9 mouse cellular contexts compared by ENCODE assay signal in the genomic region with DNA sequence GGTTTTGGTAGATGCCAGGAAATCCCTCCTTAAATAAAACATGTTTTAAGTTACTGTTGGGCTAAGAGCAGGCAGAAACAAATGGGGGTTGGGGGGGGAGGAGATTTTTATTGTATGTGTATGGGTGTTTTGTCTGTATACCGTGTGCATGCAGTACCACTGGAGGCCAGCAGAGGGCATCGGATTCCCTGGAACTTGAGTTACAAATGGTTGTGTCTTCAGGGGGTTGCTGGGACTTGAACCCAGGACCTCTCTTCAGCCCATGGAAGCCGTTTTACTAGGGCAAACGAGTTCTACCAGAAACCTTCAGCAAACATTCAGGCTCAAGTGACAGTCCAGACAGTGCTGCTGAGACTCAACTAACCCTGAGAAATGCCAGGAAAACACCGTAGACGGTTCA. TPM values are rescaled to one million over a fixed set of nuclear protein-coding genes. Genes with fewer than 3 reads are reported as not detected.
A peak's percentile ranks its signal among the peaks of the same experiment; 100 is the strongest.
DNase-seq lines count a peak whose midpoint lies in the region; ATAC-seq and TF ChIP-seq lines count a peak whose summit lies in the region.
"Had no signal": no experiment of that assay in that cellular context is flagged by ENCODE, and none has a peak within 500 bp of the region (broad histone marks: within the 10 kb centered on the region; RNA-seq: fewer than 3 reads in every experiment).

No protein-coding gene starts in this region.

- H3K36me3 ChIP-seq in kidney, postnatal 0 days (ENCODE audit: insufficient read depth, low read length): peaks cover 18% of the 10 kb centered on the region
- H3K36me3 ChIP-seq in E14TG2a.4 (ENCODE audit: insufficient read depth, low read length): peaks cover 25% of the 10 kb centered on the region

- no peak overlapping the region for H3K27ac ChIP-seq in kidney, postnatal 0 days
- H3K27ac ChIP-seq: hindbrain, embryonic 15.5 days had no signal

- no peaks in the 10 kb centered on the region for H3K9me3 ChIP-seq in kidney, postnatal 0 days (replicated peaks; ENCODE audit: low read length)
- no peaks in the 10 kb centered on the region for H3K9me3 ChIP-seq in E14TG2a.4 (ENCODE audit: low read length)
- H3K9me3 ChIP-seq: hindbrain, embryonic 15.5 days had no signal

- peak; percentile 66 for TF ChIP-seq CTCF in kidney, postnatal 0 days (IDR thresholded peaks at IDR 0.05; ENCODE audit: low read depth)
- TF ChIP-seq CTCF in E14TG2a.4 (conservative IDR thresholded peaks at IDR 0.05; ENCODE audit: low read length): peak; percentile 97

- H3K9ac ChIP-seq in kidney, postnatal 0 days (ENCODE audit: low read depth, low read length): no peak overlapping the region
- H3K9ac ChIP-seq: hindbrain, embryonic 15.5 days had no signal

- DNase-seq in kidney, postnatal 0 days (ENCODE audit: low spot score): no peak
- no peak for DNase-seq in kidney, postnatal 14 days
- DNase-seq in ZHBTc4 (ENCODE audit: low read depth, low spot score): peak; percentile 78
- DNase-seq in mesoderm, embryonic 11.5 days (ENCODE audit: low read depth, low spot score): peak; percentile 23
- no peak for DNase-seq in left cerebral cortex, adult 11 months (ENCODE audit: low spot score)
- DNase-seq in left cerebral cortex, adult 8-10 months (ENCODE audit: low spot score in 2 of 2): no peak
- DNase-seq in heart, adult 9 months (ENCODE audit: low spot score in 2 of 2): no peak

- H3K4me3 ChIP-seq in kidney, postnatal 0 days (replicated peaks; ENCODE audit: low read depth, low read length): no peak overlapping the region
- H3K4me3 ChIP-seq in E14TG2a.4 (replicated peaks; ENCODE audit: low read length): no peak overlapping the region
- H3K4me3 ChIP-seq: hindbrain, embryonic 15.5 days had no signal

- H3K4me2 ChIP-seq in kidney, postnatal 0 days (ENCODE audit: low read length): no peak overlapping the region
- H3K4me2 ChIP-seq: hindbrain, embryonic 15.5 days had no signal

- no peaks in the 10 kb centered on the region for H3K4me1 ChIP-seq in kidney, postnatal 0 days (replicated peaks; ENCODE audit: insufficient read depth, low read length)
- no peaks in the 10 kb centered on the region for H3K4me1 ChIP-seq in E14TG2a.4 (replicated peaks; ENCODE audit: low read depth, low read length)

- no peaks in the 10 kb centered on the region for H3K27me3 ChIP-seq in kidney, postnatal 0 days (ENCODE audit: insufficient read depth, low read length)
- no peaks in the 10 kb centered on the region for H3K27me3 ChIP-seq in E14TG2a.4 (ENCODE audit: insufficient read depth, low read length)
- H3K27me3 ChIP-seq: hindbrain, embryonic 15.5 days had no signal

- no peak for ATAC-seq in kidney, postnatal 0 days (replicated peaks; ENCODE audit: low FRiP score, low read depth)

- WGBS in kidney, postnatal 0 days: 91% methylated on average over 6 of the region's 6 CpGs

RNA-seq across cellular contexts. Expression of gene Zfp326, which starts 41.9 kb away (rescaled TPM):
- 28.9 and 32.3 TPM in 2 replicates for polyA plus RNA-seq in kidney, postnatal 0 days (2015; fragmentation: Nextera tagmentation; extraction: Ambion mirVana)
- 10 to 100 TPM; 23.4 to 31.5 (median 29.7) TPM for total RNA-seq in left cerebral cortex, adult 8-10 months (2022)

Comparison
In these comparisons a context has a peak if more than half of its experiments do, and no peak if none do; other contexts are left out.
1. DNase-seq: peak in ZHBTc4 (single experiment) and mesoderm, embryonic 11.5 days (single experiment); none in kidney, postnatal 0 days (single experiment), kidney, postnatal 14 days (single experiment), left cerebral cortex, adult 11 months (single experiment), left cerebral cortex, adult 8-10 months (0 of 2) and heart, adult 9 months (0 of 2).